Mouse (Mus musculus) heart, embryonic 11.5 days (tissue): ENCODE results near the gene Srsf10. TPM values are rescaled to one million over a fixed set of nuclear protein-coding genes. Genes with fewer than 3 reads are reported as not detected.

ENCODE experiments used
- ATAC-seq: fragments of 200-750 bp; cut with Nextera tagmentation; replicated peaks from 2 replicates; pipeline ENCODE4 v1.8.0; 2017; ENCODE audit warnings: moderate library complexity; ENCODE audit not compliant: insufficient number of reproducible peaks, low FRiP score, low TSS enrichment
- H3K27ac ChIP-seq: fragments of 300-500 bp; sonication (generic); 2 replicates; pipeline ENCODE4 v1.5.1; 2014; ENCODE audit warnings: mild to moderate bottlenecking, low read depth, low read length
- H3K27me3 ChIP-seq: fragments of 300-500 bp; sonication (generic); 2 replicates; pipeline ENCODE4 v1.6.1; 2014; ENCODE audit warnings: mild to moderate bottlenecking, low read length, mixed read lengths; ENCODE audit not compliant: control insufficient read depth, insufficient read depth
- H3K36me3 ChIP-seq: fragments of 300-500 bp; sonication (generic); 2 replicates; pipeline ENCODE4 v1.6.1; 2014; ENCODE audit warnings: mild to moderate bottlenecking, low read length, moderate library complexity, mixed read lengths; ENCODE audit not compliant: control insufficient read depth, insufficient read depth
- H3K4me1 ChIP-seq: fragments of 300-500 bp; sonication (generic); 2 replicates; pipeline ENCODE4 v1.6.1; 2014; ENCODE audit warnings: low read length; ENCODE audit not compliant: control insufficient read depth, insufficient read depth
- H3K4me2 ChIP-seq: fragments of 300-500 bp; sonication (generic); 2 replicates; pipeline ENCODE4 v1.6.1; 2014; ENCODE audit warnings: mild to moderate bottlenecking, moderate library complexity
- H3K4me3 ChIP-seq: fragments of 300-500 bp; sonication (generic); 2 replicates; pipeline ENCODE4 v1.5.1; 2014; ENCODE audit warnings: low read depth, low read length
- H3K9ac ChIP-seq: fragments of 300-500 bp; sonication (generic); 2 replicates; pipeline ENCODE4 v1.6.1; 2014; ENCODE audit warnings: mild to moderate bottlenecking, low read depth, low read length, moderate library complexity
- H3K9me3 ChIP-seq: fragments of 300-500 bp; sonication (generic); replicated peaks from 2 replicates; pipeline ENCODE4 v1.6.1; 2016; ENCODE audit warnings: low read length; ENCODE audit not compliant: control insufficient read depth
- WGBS: fragments of 180-500 bp; shearing (Covaris S2); extraction: QIAGEN DNeasy Blood & Tissue Kit; methylation state at CpG from one replicate; pipeline ENCODE4 v1.1.7; 2014; ENCODE audit not compliant: insufficient replicate concordance; 5-methylcytosine and 5-hydroxymethylcytosine counted together
- polyA plus RNA-seq: library from polyadenylated mRNA; unstranded; fragments of >200 nt; fragmentation: Nextera tagmentation; extraction: Ambion mirVana; gene quantifications from 2 replicates; pipeline ENCODE4 v1.2.1, GENCODE M21; 2014

Gene Srsf10
- polyA plus RNA-seq, 1 experiment from 2014 or later = 202 TPM

DNA sequence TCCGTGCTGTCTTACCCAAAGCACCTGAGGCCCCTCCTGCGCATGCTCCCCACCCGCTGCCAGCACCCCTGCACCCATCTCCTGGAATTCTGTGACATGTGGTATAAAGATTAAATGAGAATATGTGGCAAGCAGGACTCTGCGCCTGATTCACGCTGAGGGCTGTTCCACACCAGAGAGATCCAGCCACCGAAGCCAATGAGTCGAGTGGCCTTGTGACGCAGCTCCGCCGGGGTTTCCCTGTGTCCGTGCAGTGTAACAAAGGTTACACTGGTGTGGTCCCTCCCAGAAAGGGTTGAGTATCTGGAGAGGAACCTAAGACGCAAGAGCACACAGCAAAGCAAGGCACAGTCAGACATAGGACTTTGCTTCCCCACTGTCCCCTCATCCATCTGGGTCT is 30.1 kb downstream of the Srsf10 start:
- Histone ChIP-seq H3K27ac (no peak overlapping the region), H3K4me3 (no peak overlapping the region), H3K9me3 (no peaks in the 10 kb centered on the region), H3K9ac (no peak overlapping the region), H3K27me3 (no peaks in the 10 kb centered on the region), H3K36me3 (no peaks in the 10 kb centered on the region), H3K4me2 (no peak overlapping the region), H3K4me1 (peaks cover 8% of the 10 kb centered on the region)
- 83% methylated on average over 12 of the region's 12 CpGs for WGBS
- no peak for ATAC-seq

GRCm38 (mm10) chr4:135886184-135886583 is 30.6 kb downstream of the Srsf10 start:
- Histone ChIP-seq H3K27ac (no peak overlapping the region), H3K9me3 (no peaks in the 10 kb centered on the region), H3K36me3 (no peaks in the 10 kb centered on the region), H3K27me3 (no peaks in the 10 kb centered on the region), H3K4me1 (peaks cover 8% of the 10 kb centered on the region), H3K4me3 (no peak overlapping the region), H3K9ac (no peak overlapping the region), H3K4me2 (no peak overlapping the region)
- ATAC-seq = no peak
- 68% methylated on average over 4 of the region's 4 CpGs for WGBS

DNA sequence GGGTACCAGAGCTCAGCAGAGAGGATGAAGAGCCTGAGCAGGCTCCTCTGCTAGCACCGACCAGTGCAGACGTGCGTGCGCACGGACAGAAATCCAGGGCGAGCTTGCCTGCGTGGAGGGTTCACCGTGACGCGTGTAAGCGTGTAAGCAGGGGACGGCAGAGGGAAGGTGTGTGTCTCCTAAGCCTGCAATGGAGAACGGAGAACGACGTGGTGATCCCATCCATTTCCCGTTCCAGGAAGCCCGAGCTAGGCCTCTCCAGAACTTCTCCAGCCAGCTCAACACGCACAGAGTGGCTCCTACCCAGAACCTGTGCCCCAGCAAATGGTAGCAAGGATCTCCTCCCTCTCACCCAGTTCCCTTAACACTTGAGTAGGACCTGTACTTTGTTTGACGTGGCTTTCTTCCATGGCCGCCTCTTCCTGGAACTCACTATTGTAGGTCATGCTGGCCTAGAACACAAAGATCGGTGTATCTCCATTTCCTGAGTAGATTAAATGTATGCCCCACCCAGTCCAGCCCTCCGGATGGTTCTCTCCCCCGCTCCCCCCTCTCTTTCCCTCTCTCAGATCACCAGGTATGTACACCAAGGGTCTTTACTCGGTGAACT is 33.0 kb downstream of the Srsf10 start:
- Histone ChIP-seq H3K27me3 (no peaks in the 10 kb centered on the region), H3K4me3 (no peak overlapping the region), H3K27ac (no peak overlapping the region), H3K4me2 (no peak overlapping the region), H3K4me1 (peaks cover 8% of the 10 kb centered on the region), H3K36me3 (no peaks in the 10 kb centered on the region), H3K9ac (no peak overlapping the region), H3K9me3 (no peaks in the 10 kb centered on the region)
- ATAC-seq = no peak
- WGBS = 85% methylated on average over 24 of the region's 24 CpGs

DNA sequence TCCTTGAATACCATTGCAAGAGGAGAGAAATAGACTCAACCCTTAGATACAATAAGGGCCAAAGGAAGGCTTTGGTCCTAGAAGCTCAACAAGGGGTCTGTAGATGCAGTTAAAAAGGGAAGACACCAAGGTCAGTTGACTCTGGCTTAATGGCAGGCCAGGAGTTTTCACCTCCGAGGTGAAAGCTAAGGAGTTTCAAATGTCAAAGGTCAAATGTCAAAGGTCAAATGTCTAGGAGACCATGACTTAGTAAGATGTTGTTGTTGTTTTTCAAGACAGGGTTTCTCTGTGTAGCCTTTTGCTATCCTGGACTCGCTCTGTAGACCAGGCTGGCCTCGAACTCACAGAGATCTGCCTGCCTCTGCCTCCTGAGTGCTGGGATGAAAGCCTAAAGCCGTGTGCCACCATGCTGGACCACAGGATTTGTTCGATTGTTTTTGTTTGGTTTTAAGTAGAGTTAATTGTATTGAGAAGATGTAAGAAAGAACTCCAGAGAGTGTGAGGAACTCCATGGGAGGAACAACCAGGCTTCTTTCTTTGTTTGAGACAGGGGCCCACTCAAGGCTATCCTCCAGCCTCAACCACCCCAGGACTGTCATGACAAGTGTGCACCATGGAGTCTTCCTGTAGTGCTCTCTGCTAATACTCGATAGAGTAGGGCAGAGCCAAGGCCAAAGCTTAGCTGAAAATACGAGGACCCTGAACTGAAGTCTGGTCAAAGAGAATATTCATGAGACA is 33.8 kb downstream of the Srsf10 start:
- H3K4me3 ChIP-seq = no peak overlapping the region
- no peak overlapping the region for H3K27ac ChIP-seq
- no peaks in the 10 kb centered on the region for H3K9me3 ChIP-seq
- H3K9ac ChIP-seq = no peak overlapping the region
- H3K36me3 ChIP-seq = no peaks in the 10 kb centered on the region
- no peak for ATAC-seq
- 76% methylated on average over 7 of the region's 7 CpGs for WGBS
- H3K4me1 ChIP-seq = peaks cover under 1% of the 10 kb centered on the region
- no peaks in the 10 kb centered on the region for H3K27me3 ChIP-seq
- H3K4me2 ChIP-seq = no peak overlapping the region

- no peak overlapping the region for H3K9ac ChIP-seq
- ATAC-seq = peak; percentile 76
- no peaks in the 10 kb centered on the region for H3K9me3 ChIP-seq
- WGBS = 6% methylated on average over 4 of the region's 4 CpGs
- H3K4me3 ChIP-seq = no peak overlapping the region
- no peak overlapping the region for H3K4me2 ChIP-seq
- H3K27me3 ChIP-seq = no peaks in the 10 kb centered on the region
- peaks cover 2% of the 10 kb centered on the region; the same call in 1 of the 2 replicates for H3K4me1 ChIP-seq
- no peaks in the 10 kb centered on the region for H3K36me3 ChIP-seq
- H3K27ac ChIP-seq = no peak overlapping the region
Observed at GRCm38 (mm10) chr4:135889884-135890283, 34.3 kb downstream of the Srsf10 start.

GRCm38 (mm10) chr4:135891539-135891938 is 36.0 kb downstream of the Srsf10 start:
- WGBS = 83% methylated on average over 2 of the region's 2 CpGs
- H3K9me3 ChIP-seq = no peaks in the 10 kb centered on the region
- no peak for ATAC-seq
- no peak overlapping the region for H3K27ac ChIP-seq
- no peak overlapping the region for H3K4me3 ChIP-seq
- no peak overlapping the region for H3K4me2 ChIP-seq
- no peak overlapping the region for H3K9ac ChIP-seq
- peaks cover 6% of the 10 kb centered on the region; the same call in 1 of the 2 replicates for H3K4me1 ChIP-seq
- no peaks in the 10 kb centered on the region for H3K27me3 ChIP-seq
- no peaks in the 10 kb centered on the region for H3K36me3 ChIP-seq

DNA sequence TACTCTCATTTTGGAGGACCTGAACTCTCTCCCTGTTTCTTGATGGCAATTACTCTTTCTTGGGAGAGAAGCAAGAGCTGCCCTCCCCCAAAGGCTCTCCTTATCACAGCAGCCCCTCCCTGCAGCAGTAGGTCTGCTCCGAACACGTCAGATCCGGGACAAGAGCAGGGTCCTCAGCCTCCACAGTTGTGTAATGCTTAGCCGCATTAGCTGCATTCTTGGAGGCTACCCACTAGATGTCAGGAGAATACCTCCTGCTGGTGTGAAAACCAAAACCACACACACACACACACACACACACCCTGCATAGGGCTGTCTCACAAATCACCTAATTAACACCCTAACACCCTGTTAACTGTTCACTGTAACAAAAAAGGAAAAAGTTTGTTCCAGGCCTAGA is 37.3 kb downstream of the Srsf10 start:
- Histone ChIP-seq H3K27me3 (no peaks in the 10 kb centered on the region), H3K36me3 (no peaks in the 10 kb centered on the region), H3K4me3 (no peak overlapping the region), H3K4me2 (no peak overlapping the region), H3K9ac (no peak overlapping the region), H3K4me1 (peaks cover 6% of the 10 kb centered on the region; the same call in 1 of the 2 replicates), H3K9me3 (no peaks in the 10 kb centered on the region), H3K27ac (no peak overlapping the region)
- ATAC-seq = no peak
- 17% methylated on average over 4 of the region's 4 CpGs for WGBS

DNA sequence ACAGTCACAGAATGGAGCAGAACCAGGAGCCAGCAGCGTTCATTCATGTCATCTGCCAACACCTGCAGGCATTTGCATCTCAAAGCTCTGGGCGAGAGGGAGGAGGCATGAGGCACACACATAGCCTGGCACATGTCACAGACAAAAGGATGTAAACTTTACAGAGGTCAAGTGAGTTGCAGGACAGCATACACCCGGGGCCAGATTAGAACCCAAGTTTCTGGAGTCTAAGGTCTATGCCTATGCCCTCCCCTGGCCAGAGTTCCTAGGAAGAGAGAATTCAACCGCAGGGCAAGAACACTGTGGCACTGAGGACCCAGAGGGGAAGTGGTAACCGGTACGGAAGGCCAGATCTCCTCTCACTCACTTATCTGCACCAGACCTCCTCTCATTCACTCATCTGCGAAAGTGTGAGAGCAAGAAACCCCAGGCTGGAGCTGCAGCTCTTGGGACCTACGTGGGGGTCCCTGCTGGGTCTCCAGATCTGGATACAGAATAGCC is 39.6 kb downstream of the Srsf10 start, which contains the start of gene Cnr2:
Cnr2 (plus strand) TSS at position 324 of the 501 bp plus-strand sequence.
- Histone ChIP-seq H3K4me2 (no peak within 1 kb of the TSS), H3K4me3 (no peak within 1 kb of the TSS), H3K4me1 (peaks cover 12% of the 10 kb centered on the region), H3K27ac (no peak within 1 kb of the TSS), H3K27me3 (no peaks in the 10 kb centered on the region), H3K9me3 (no peaks in the 10 kb centered on the region), H3K9ac (no peak within 1 kb of the TSS), H3K36me3 (no peaks in the 10 kb centered on the region)
- ATAC-seq = no peak
- 32% methylated on average over 8 of the region's 8 CpGs for WGBS
